Mouse (Mus musculus) CD8-positive naive resting alpha-beta T cell, adult 2 months (primary cell): ENCODE results near the gene Rnf126.

ENCODE experiments used
- DNase-seq, 2 experiments: peaks; one replicate each; pipeline ENCODE4 v3.0.0; 2022; ENCODE audit warnings: low read depth in 2 of 2, low spot score in 2 of 2

Gene Rnf126

DNA sequence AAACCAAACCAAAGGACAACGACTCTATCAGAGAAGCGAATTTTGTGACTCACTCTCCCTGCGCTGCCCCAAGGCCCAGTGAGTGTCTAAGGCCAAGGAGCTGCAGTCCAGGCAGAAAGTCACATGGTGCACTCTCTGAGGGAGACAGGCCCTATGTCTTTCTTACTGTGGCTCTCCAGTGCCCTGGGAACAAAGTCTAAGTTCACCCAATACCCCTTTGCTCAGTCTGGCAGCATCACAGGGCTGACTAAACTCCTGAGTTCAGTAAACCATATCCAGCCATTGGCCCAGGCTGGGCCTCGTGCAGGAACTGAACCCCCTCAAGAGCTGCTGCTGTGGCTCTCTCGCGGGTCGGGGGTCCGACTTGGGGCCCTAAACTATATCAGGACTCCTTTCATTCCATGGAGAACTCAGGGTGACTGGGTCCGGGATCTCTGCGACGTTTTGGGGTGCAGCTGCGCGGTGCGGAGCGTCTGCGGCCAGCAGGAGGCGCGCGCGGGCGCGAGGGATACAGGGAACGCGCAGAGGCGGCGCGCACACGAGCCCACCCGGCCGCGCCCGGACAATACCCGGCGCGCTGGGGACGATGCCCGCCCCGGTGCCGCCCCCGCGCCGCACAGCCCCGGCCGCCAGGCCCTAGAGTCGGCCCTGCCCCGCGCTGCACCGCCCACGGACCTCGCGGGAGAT lies 26.4 kb upstream of the Rnf126 start, which contains the start of gene Palm:
TSS of gene Palm (plus strand) at position 522 of the 687 bp plus-strand sequence.
- DNase-seq, result peak; percentile 65 to 69

DNA sequence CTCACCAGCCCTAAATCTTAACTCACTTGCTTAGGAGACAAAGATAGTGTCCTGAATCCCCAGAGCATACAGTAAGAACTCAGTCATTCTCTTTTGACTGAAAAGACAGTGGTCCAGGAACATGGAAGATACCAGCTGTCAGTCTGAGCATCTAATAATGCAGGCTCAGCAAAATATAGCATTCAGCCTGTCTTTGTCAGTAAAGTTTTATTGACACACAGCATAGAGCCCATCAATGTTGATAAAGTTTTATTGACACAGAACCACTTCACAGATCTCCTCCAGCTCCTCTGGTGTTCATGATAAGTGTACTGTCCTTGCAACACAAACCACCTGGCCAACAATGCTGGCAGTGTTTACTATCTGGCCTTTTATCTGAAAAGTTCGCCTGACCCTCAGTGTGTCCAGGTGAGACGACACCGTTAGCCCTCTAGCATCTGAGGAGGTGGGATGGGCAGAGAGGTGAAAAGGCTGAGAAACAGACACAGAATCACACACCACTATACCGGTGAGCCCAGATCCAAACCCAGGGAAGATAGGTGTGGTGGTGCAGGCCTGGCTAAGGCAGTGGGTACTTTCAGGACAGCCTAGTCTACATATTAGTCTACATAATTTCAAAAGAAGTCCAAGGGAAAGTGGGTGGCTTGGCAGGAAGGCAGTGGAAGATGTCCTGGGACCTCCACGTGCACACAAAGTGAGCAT lies 25.7 kb upstream of the Rnf126 start:
- no peak for DNase-seq

DNA sequence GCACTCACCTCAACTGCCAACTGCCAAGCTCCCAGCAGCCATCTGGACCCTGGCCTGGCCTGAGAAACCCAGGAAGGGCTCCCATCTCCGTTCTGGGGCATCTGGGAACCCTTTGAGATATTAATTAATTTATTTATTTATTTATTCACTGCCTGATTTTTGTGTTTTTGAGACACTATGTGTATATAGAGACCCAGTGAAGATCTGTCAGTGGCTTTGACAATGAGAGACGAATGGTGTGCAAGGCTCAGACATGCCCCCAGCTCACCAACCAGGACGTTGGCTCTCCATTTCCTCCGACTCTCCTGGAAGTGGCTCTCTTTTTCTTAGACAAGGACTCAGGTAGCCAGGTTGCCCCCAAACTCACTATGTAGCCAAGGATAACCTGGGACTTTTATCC lies 24.1 kb upstream of the Rnf126 start, which contains the start of gene Prss57:
TSS of gene Prss57 (minus strand) at position 101 of the 400 bp plus-strand sequence.
- no peak for DNase-seq

DNA sequence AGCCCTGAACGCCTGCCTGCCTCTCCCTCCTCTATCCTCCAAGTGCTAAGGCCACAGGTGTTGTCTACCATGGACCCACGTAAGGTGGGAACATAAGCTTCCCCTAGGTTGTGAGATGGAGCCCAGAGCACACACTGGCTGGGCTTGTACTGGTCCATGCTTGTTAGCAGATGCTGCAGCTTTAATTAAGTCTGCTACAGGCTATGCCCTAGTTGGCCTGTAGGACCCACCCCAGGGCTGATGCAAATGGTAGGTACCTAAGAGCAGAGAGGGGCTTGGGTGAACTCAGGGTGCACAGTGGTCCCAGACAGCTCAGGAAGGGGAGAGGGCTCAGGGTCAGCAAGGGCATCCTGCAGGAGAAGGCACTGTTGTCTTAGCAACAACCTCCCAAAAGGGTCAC lies 22.8 kb upstream of the Rnf126 start:
- no peak for DNase-seq

DNA sequence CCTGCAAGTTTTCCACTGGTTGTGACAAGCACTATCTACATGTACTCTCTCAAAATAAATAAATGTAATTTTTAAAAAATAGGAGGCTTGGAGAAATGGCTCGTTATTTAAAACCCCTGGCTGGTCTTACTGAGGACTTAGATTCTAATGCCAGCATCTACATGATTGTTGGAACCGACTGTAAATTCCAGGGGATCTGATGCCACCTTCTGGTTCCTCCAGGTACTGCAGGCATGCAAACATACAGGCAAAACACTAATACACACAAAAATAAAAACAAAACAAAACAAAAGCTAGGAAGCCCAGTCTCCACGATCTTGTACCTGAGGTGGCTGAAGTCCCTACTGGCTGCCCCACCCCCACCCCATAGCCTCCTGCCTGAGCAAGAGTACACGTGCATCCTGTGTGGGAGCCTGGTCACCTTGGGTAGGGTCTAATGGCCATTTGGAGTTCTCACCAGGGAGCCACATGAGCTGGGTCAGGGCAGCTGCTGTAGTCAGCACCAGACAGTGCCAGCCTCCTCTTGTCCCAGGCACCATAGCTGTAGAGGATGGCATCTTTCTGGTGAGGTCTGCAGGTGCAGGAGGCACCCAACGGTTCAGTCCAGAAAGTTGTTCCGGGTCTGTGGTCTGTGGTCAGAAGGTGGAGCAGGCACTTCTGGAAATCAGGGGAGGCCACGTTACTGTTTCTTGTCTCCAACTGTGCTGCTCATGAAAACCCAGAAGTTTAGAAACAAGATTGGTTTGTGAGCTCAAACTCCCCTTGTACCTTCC lies 21.8 kb upstream of the Rnf126 start:
- peak; percentile 71 to 81 for DNase-seq

DNA sequence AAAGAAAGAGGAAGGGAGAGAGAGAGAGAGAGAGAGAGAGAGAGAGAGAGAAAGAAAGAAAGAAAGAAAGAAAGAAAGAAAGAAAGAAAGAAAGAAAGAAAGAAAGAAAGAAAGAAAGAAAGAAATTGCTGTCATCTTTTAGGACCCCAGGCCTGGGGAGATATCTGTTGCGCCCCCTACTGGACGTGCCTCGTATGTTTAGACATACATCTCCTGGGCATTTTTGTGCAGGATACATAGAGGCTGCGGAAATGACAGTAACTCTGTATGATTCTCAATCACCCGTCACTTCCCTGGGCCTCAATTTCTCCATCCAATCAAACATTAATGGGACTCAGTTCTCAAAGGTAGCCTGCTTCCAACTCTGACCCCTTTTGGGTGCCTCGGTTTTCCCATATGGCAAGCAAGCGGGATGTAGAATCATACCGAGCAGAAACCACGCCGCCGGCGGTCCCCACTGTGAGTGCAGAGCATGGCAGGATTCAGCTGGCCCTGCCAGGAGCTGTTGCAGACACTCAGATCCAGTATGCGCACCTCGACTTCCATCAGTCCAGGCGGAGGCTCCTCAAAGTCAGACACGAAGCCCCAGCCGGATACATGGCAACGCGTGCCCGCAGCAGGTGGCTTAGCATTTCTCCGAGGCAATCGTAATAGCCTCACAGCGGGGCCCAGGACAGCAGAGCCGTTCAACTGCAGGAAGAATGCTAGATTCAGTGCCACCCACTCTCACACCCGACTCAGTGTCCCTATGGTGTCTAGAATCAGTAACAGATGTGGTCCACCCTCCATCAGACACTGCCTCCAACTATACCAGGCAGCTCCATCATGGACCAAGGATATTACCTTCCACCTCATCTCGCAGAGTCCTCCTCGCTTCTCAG lies 17.4 kb upstream of the Rnf126 start:
- DNase-seq, result peak; percentile 39 to 46

DNA sequence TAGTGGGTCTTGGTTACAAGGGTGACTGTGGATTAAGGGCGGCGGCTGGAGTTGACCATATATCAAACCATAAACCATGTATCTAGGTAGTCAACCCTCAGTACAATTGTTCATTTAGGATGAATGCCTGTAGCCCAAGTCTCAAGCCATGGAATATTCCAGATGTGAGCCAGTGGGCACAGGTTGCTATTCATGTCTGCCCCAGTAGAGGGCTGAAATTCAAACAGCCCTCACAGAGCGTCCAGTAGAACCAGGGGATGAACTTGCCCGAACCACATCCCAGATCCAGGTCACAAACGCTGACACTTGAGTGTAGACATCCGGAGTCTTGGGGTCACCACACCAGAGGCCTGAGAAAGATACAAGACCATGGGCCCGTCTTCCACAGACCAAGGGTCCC lies 16.3 kb upstream of the Rnf126 start:
- no peak for DNase-seq

DNA sequence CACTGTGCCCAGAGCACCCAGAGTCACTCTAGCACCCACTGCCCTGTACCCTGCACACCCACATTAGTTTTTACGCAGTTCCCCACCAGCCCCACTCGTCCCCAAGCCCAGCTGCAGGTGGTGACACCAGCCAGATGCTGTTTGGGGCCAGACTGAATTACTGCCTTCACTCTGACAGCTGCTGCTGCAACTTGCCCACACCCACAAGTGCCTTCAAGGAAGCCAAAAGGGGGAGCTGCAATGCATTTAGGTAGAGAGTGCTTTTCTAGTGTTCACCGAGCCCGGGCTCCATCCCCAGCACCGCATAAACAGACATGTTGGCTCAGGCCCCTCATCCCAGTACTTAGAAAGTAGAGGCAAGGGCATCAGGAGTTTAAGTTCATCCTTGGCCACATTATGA lies 15.2 kb upstream of the Rnf126 start:
- no peak for DNase-seq

DNA sequence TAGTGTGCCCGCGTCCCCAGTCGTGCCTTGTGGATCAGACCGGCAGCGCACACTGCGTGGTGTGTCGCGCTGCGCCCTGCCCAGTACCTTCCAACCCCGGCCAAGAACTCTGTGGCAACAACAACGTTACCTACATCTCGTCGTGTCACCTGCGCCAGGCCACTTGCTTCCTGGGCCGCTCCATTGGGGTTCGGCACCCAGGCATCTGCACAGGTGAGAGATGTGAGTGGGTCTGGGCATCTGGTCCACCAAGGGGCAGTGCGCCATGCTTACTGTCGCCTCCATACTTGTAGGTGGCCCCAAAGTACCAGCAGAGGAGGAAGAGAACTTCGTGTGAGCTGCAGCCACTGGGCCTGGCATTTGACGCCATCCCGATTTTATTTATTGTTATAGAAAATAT lies 14.4 kb upstream of the Rnf126 start:
- DNase-seq, result no peak

DNA sequence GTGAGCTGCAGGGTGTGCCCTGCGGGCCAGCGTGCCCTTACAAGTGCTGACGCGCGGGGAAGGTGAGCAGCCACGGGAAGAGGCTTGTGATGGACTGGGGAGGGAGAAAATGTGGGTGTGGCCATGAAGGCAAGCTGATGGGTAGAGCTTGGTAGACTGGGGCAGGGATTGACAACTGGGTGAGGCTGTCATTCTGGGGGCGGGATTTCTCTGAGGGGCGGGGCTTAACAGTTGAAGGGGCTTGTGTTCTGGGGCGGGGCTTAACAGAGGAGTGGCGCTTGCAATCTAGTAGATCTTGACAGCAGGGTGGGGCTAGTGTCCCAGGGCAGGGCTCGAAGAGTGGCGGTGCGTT lies 13.9 kb upstream of the Rnf126 start:
- DNase-seq, result peak in 1 of 2 experiments; percentile 69

DNA sequence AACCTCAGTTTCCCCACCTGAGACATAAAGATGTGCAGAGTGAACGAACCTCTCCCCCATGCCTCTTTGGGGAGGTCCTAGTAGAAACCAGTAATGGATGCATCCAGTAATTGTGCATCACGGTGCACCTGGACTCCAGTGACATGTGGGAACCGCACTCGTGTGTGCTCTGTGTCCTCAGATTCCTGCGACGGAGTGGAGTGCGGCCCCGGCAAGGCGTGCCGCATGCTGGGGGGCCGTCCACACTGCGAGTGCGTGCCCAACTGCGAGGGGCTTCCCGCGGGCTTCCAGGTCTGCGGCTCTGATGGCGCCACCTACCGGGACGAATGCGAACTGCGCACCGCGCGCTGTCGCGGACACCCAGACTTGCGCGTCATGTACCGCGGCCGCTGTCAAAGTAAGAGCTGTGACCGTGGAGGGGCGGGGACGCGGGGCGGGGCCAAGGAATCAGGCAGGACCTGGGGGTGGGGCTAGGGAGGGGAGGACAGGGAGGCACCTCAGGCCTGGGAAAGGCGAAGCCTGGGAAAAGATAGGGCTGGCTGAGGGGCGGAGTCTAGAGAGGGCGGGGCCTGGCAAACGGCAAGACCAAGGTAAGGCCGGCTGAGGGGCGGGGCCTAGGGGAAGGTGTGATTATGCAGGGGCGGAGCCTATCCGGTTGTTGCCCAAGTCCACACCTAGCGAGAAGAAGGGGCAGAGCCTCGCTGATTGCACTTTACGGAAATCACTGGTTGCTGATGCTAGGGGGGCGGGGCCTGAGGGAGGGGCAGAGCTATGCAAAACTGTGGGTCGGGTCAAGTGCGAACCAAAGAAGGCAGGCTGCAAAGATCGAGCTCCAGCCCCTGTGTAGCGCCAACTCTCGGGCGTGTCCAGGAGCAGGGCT lies 13.3 kb upstream of the Rnf126 start:
- peak; percentile 89 to 92 for DNase-seq

DNA sequence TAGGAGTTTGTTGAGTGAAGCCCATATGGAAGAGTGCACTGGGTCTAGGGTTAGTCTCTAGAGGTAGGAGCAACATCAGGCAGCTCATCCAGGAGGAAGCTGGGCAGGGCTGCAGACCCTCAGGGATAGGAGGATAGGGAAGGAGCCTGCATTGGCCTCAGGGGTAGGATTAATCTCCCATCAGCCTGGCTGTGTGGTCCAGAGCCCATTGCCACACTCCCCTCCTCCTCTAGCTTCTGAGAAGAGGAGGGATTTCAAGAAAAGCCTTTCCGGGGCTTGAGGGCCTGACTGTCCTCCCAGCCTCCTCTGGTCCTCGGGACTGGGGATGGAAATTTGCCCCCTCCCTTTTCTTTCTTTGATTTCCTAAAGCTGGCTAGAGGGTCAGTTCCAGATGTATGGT lies 12.4 kb upstream of the Rnf126 start:
- DNase-seq, result no peak

DNA sequence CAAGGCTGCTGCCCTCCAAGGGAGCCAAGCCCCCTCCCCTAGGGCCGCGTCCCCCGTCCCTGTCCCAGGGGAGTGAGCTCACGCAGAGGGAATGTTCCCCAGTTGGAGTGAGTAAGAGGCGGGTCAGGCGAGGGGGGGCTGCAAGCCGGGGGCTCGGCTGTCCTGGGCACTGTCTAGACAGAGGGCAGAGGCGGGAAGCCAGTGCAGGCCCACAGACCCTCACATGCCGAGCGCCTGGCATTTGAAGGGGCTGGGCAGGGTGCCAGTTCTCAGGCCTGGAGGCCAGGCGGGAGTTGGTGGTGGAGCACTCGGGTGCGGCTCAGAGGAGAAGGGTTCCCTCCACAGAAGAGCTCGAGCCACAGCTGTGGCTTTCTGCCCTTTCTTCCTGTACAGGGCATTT lies 11.3 kb upstream of the Rnf126 start:
- DNase-seq, result no peak

DNA sequence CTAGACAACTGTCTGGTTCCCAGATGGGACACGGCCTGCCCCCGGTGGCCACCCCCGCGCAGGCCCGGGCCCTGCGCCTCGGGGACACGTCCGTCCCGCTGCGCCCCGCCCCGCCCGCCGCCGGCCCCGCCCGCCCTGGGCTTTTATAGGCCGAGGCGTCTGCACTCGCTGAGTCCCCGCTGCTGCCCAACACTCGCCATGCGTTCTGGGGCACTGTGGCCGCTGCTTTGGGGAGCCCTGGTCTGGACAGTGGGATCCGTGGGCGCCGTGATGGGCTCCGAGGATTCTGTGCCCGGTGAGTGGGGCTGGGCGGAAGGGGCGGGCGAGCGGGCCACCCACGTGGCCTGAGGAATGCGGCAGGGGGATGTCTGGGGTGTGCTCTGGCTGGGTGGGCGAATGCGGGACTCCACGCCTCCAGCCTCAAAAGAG lies 10.4 kb upstream of the Rnf126 start, which contains the start of gene Fstl3:
TSS of gene Fstl3 (plus strand) at position 170 of the 429 bp plus-strand sequence.
- no peak for DNase-seq

DNA sequence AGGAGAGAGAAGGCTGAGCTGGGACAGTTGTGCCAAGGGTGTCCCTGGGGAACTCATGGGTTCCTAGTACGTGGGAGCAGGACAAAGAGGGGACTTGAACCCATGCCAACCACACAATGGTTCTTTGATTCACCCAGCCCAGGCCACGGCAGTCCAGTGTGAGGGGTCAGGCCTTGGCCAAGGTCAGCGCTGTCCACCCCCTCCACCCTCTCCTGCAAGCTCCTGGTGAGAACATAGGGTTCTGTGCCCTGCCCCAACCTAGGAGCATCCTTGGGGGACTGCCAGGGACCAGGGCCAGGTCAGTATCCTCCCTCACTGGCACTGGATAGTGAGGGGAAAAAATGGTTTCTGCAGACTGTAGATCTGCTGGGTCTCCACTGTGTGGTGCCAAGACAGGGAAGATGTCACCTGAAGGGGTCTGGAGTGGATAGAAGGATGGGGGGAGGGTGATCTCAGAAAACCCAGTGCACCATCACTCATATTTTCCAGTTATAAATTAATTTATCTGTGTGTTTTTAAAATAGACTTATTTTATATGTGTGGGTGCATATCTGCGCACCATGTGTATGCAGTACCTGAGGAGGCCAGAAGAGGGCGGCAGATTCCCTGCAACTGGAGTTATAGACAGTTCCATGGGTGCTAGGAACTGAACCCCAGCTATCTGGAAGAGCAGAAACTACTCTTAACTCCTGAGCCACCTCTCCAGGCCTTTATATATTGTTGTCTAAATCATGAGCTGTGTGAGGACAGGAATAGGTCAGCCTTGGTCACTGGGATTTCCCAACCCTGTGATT lies 7.9 kb upstream of the Rnf126 start:
- DNase-seq, result no peak

DNA sequence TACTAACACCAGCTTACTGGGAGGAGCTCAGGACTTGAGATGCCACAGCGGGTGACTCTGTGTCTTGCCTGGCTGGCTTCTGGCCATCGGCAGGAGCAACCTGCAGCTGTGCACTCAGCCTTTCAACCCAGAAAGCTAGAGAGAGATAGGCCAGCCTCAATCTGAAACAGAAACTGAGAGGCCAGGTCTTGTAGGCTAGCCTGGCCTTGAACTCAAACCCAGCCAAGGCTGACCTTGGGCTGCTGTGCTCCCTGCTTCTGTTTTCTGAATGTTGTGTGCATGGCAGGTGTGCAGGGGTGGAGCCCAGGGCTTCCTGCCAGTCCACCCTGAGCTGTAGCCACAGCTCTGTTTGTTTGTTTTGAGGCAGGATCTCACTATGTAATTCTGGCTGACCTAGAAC lies 6.5 kb upstream of the Rnf126 start:
- no peak for DNase-seq

DNA sequence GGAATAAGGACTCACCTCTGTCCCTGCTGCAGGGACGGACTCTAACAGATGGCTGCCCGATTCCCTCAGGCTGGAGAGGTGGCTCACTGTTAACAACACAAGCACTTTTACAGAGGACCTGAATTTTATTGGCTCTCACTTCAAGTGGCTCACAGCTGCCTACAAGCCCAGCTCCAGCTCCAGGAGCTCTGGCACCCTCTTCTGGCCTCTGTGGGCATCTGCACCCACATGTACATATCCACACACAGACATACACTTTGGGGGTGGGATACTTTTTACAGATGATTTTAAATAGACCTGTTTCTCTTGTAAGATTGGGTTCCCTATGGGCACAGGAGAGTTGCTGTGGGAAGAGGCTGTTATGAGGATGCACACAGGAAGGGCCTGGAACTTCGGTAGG lies 5.6 kb upstream of the Rnf126 start:
- no peak for DNase-seq

DNA sequence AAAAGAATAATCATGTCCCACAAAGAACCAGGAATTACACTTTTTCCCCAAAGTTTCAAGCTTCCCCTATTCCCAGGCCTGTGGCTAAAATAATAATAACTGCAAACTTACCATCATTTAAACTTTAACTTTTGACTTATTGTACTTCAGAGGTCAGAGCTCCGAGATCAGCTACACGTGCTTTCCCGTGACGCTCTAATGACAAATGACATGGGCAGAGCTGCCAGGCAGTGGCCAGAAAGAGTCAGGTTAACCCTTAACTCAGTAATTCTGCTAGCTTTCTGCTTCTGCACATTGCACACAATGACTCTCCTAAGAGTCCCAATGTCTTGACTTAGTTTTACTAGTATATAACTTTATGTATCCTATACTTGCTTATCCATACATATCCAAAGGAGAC lies 2.6 kb upstream of the Rnf126 start:
- DNase-seq, result no peak

DNA sequence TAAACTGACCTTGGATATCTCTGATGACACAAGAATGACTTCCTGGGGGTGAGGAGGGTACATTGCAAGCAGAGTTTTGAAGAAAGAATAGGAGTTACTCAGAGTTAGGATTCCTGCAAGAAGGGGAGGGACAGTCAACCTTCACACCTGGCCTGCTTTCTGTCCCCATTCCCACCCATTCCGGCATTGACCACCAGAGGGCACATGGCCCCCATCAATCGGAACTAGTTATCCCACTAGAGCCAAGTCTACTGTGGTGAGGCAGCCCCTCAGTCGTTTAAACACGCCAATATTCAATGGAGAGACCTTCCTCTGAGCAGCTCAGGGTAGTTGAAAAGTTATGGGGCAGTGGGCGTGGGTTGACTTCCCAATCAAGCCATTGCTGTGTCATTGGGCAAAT lies 1.6 kb upstream of the Rnf126 start:
- DNase-seq, result peak; percentile 45 to 63
